ENCODE assay signal across 9 mouse cellular contexts in genomic region chr7:99432248-99432647, GRCm38 (mm10). TPM values are rescaled to one million over a fixed set of nuclear protein-coding genes. Genes with fewer than 3 reads are reported as not detected.
A peak's percentile ranks its signal among the peaks of the same experiment; 100 is the strongest.
DNase-seq lines count a peak whose midpoint lies in the region; TF ChIP-seq lines count a peak whose summit lies in the region.
"Had no signal": no experiment of that assay in that cellular context is flagged by ENCODE, and none has a peak within 500 bp of the region (broad histone marks: within the 10 kb centered on the region; RNA-seq: fewer than 3 reads in every experiment).

No protein-coding gene starts in this region.

- H3K4me2 ChIP-seq in CH12.LX (ENCODE audit: insufficient read depth, low read depth, poor library complexity, severe bottlenecking) = no peak overlapping the region

- peak overlapping the region; percentile 37 for H3K27ac ChIP-seq in CH12.LX (ENCODE audit: insufficient read depth, low read depth)
- 0 out of 2 replicates have a peak overlapping the region, but pooled peaks have one; percentile 17 for H3K27ac ChIP-seq in cortical plate, adult 2 months (ENCODE audit: insufficient read depth, low read length)
- no peak overlapping the region for H3K27ac ChIP-seq in gastrocnemius, adult 2 months
- H3K27ac ChIP-seq: liver, embryonic 14.5 days had no signal

- no peak overlapping the region for H3K9ac ChIP-seq in CH12.LX (ENCODE audit: insufficient read depth, low read depth)
- H3K9ac ChIP-seq: liver, embryonic 14.5 days had no signal

- H3K36me3 ChIP-seq in CH12.LX (replicated peaks in 1 of 2; ENCODE audit: control insufficient read depth in 1 of 2, insufficient read depth in 1 of 2, low read length in 1 of 2) = peaks cover 0 to under 1% of the 10 kb centered on the region in 2 experiments

- H3K9me3 ChIP-seq in CH12.LX (replicated peaks; ENCODE audit: low read length) = no peaks in the 10 kb centered on the region

- H3K4me1 ChIP-seq in CH12.LX (ENCODE audit: control insufficient read depth in 1 of 2, insufficient read depth in 2 of 2) = peaks cover 66 to 95% of the 10 kb centered on the region in 2 experiments
- H3K4me1 ChIP-seq in cortical plate, adult 2 months (ENCODE audit: control insufficient read depth, insufficient read depth, low read length) = no peaks in the 10 kb centered on the region

- no peak for TF ChIP-seq EP300 in CH12.LX (IDR thresholded peaks at IDR 0.05; ENCODE audit: low read length)

- no peak overlapping the region for H3K4me3 ChIP-seq in CH12.LX (replicated peaks in 1 of 3; ENCODE audit: low read depth in 2 of 3, low read length in 2 of 3, poor library complexity in 1 of 3)
- H3K4me3 ChIP-seq in cortical plate, adult 2 months (ENCODE audit: insufficient read depth, low read length) = no peak overlapping the region
- H3K4me3 ChIP-seq in gastrocnemius, adult 2 months = no peak overlapping the region

- TF ChIP-seq CTCF in CH12.LX (conservative IDR thresholded peaks at IDR 0.05 in 1 of 2, IDR thresholded peaks at IDR 0.05 in 1 of 2; ENCODE audit: low read depth in 2 of 2, low read length in 2 of 2) = no peak
- TF ChIP-seq CTCF in cortical plate, adult 2 months (IDR thresholded peaks at IDR 0.05; ENCODE audit: extremely low read depth, insufficient read depth, low read length) = no peak
- TF ChIP-seq CTCF in gastrocnemius, adult 2 months (IDR thresholded peaks at IDR 0.05) = no peak

- peak; percentile 63 for DNase-seq in CH12.LX (ENCODE audit: extremely low read depth)
- DNase-seq in heart, postnatal 4 days = peak; percentile 69
- DNase-seq in lung, postnatal 4 days = peak; percentile 28 to 47
- DNase-seq in gastrocnemius, adult 2 months = no peak
- DNase-seq in embryo, embryonic 9.5 days (ENCODE audit: extremely low spot score) = no peak
- DNase-seq in cerebellum, adult 9-11 months = no peak
- no peak for DNase-seq in adrenal gland, adult (ENCODE audit: inconsistent age in 2 of 2, low spot score in 1 of 2)

- TF ChIP-seq RAD21 in CH12.LX (IDR thresholded peaks at IDR 0.05; ENCODE audit: low read depth, low read length) = no peak

- dilution Hi-C loops in CH12.LX (cut with MboI; ENCODE audit: extremely low pct_ligation_motif_present, extremely low pct_unique_long_range_greater_than_20kb, low sequenced_read_pairs) = no loop called here

- H3K27me3 ChIP-seq in CH12.LX (replicated peaks) = no peaks in the 10 kb centered on the region

- no peaks in the 10 kb centered on the region for H3K79me2 ChIP-seq in CH12.LX (replicated peaks; ENCODE audit: control insufficient read depth, extremely low read depth, insufficient read depth, poor library complexity, severe bottlenecking)

- intact Hi-C loops in gastrocnemius, adult 2 months (cut with DNase I) = no loop called here

- in situ Hi-C loops in CH12.LX (cut with MboI; ENCODE audit: low pct_ligation_motif_present, low pct_unique_long_range_greater_than_20kb, low sequenced_read_pairs) = no loop called here

- no peak for TF ChIP-seq POLR2A in CH12.LX (IDR thresholded peaks at IDR 0.05; ENCODE audit: low read depth, low read length)
- TF ChIP-seq POLR2A in cortical plate, adult 2 months (IDR thresholded peaks at IDR 0.05; ENCODE audit: extremely low read depth, insufficient read depth, low read length) = no peak

TF ChIP-seq in CH12.LX, 34 proteins besides CTCF, POLR2A, EP300 and RAD21:
- TF ChIP-seq ZNF384 (IDR thresholded peaks at IDR 0.05; ENCODE audit: low read depth, low read length) (no peak), ELF1 (IDR thresholded peaks at IDR 0.05; ENCODE audit: low read depth, low read length) (no peak), IRF4 (IDR thresholded peaks at IDR 0.05; ENCODE audit: low read depth, low read length) (no peak), RCOR1 (conservative IDR thresholded peaks at IDR 0.05; ENCODE audit: low read depth, low read length) (no peak), JUND (conservative IDR thresholded peaks at IDR 0.05; ENCODE audit: low read depth, low read length) (0 out of 2 replicates have a peak, but pooled peaks have one; percentile 40), JUN (IDR thresholded peaks at IDR 0.05; ENCODE audit: insufficient read depth, low read depth, low read length) (peak; percentile 38; the same call in 1 of the 2 replicates), MAX (IDR thresholded peaks at IDR 0.05; ENCODE audit: low read length) (no peak), ZKSCAN1 (IDR thresholded peaks at IDR 0.05; ENCODE audit: borderline replicate concordance, low read depth, low read length) (no peak), PAX5 (IDR thresholded peaks at IDR 0.05; ENCODE audit: low read length) (no peak), SMC3 (IDR thresholded peaks at IDR 0.05; ENCODE audit: low read depth, low read length) (no peak), E2F4 (IDR thresholded peaks at IDR 0.05; ENCODE audit: insufficient replicate concordance, low read depth, low read length) (no peak), MYC (IDR thresholded peaks at IDR 0.05; ENCODE audit: low read depth, low read length) (no peak), CHD2 (IDR thresholded peaks at IDR 0.05; ENCODE audit: low read length) (no peak), GABPA (IDR thresholded peaks at IDR 0.05; ENCODE audit: insufficient replicate concordance, low read depth, low read length) (no peak), ETS1 (conservative IDR thresholded peaks at IDR 0.05; ENCODE audit: low read depth, low read length) (peak; percentile 14; the same call in 1 of the 2 replicates), POLR2AphosphoS2 (IDR thresholded peaks at IDR 0.05; ENCODE audit: low read depth, low read length) (no peak), CHD1 (IDR thresholded peaks at IDR 0.05; ENCODE audit: low read depth, low read length) (no peak), MAFK (IDR thresholded peaks at IDR 0.05; ENCODE audit: insufficient replicate concordance, low read length) (no peak)

RNA-seq across cellular contexts. Expression of gene Klhl35, which starts 33.6 kb away (rescaled TPM):
- not detected in 2 replicates for total RNA-seq in CH12.LX (2012; rRNA removed)
- total RNA-seq in CH12.LX (2014; rRNA removed) = not detected in 2 replicates
- polyA plus RNA-seq in CH12.LX (2012; ENCODE audit: insufficient read length, low read depth) = not detected in 2 replicates
- 2.2 and 3.5 TPM in 2 replicates for polyA plus RNA-seq in cortical plate, adult 2 months (2012; rRNA removed)
- 1 to 10 TPM; 1.3 to 1.4 TPM for total RNA-seq in heart, postnatal 4 days (2021)
- total RNA-seq in gastrocnemius, adult 2 months (2021) = not detected

RNA-seq across cellular contexts. Expression of gene Gdpd5, which starts 51.0 kb away (rescaled TPM):
- total RNA-seq in CH12.LX (2012; rRNA removed) (7.5 and 9.1 TPM in 2 replicates), CH12.LX (2014; rRNA removed) (2.4 and 2.8 TPM in 2 replicates)
- polyA plus RNA-seq in CH12.LX (2012; ENCODE audit: insufficient read length, low read depth) = 7.0 and 9.0 TPM in 2 replicates
- polyA plus RNA-seq in cortical plate, adult 2 months (2012; rRNA removed) = 31.0 and 33.8 TPM in 2 replicates
- total RNA-seq in heart, postnatal 4 days (2021) = 10 to 100 TPM; 40.7 to 42.6 TPM
- total RNA-seq in gastrocnemius, adult 2 months (2021) = 1 to 10 TPM; 5.4 to 6.7 TPM

RNA-seq across cellular contexts. Expression of gene Rps3, which starts 51.3 kb away (rescaled TPM):
- 2,320 and 2,484 TPM in 2 replicates for total RNA-seq in CH12.LX (2012; rRNA removed)
- 3,699 and 3,874 TPM in 2 replicates for total RNA-seq in CH12.LX (2014; rRNA removed)
- 1,738 and 1,898 TPM in 2 replicates for polyA plus RNA-seq in CH12.LX (2012; ENCODE audit: insufficient read length, low read depth)
- polyA plus RNA-seq in cortical plate, adult 2 months (2012; rRNA removed) = 530 and 542 TPM in 2 replicates
- 100 to 1,000 TPM; 440 to 487 TPM for total RNA-seq in heart, postnatal 4 days (2021)
- total RNA-seq in gastrocnemius, adult 2 months (2021) = 100 to 1,000 TPM; 242 to 287 TPM

Comparison
In these comparisons a context has a peak if more than half of its experiments do, and no peak if none do; other contexts are left out.
1. DNase-seq: peak in CH12.LX (single experiment), heart, postnatal 4 days (single experiment) and lung, postnatal 4 days (2 of 2); none in gastrocnemius, adult 2 months (single experiment), embryo, embryonic 9.5 days (single experiment), cerebellum, adult 9-11 months (single experiment) and adrenal gland, adult (0 of 2).
2. RNA of gene Gdpd5, which starts 51.0 kb away (total RNA-seq): 40.7 to 42.6 TPM in heart, postnatal 4 days; 2.4 to 9.1 TPM in CH12.LX and 5.4 to 6.7 TPM in gastrocnemius, adult 2 months; every median in the first group is over 4 times any median in the second.
3. RNA of gene Rps3, which starts 51.3 kb away (total RNA-seq): 2,320 to 3,874 TPM in CH12.LX; 440 to 487 TPM in heart, postnatal 4 days and 242 to 287 TPM in gastrocnemius, adult 2 months; every median in the first group is over 4 times any median in the second.